Mouse (Mus musculus): Measurements from ENCODE around the gene Mycl. TPM values are rescaled to one million over a fixed set of nuclear protein-coding genes. Genes with fewer than 3 reads are reported as not detected.
A peak's percentile ranks its signal among the peaks of the same experiment; 100 is the strongest.

Gene Mycl
- polyA plus RNA-seq, 1 experiment = 11.7 TPM

DNA sequence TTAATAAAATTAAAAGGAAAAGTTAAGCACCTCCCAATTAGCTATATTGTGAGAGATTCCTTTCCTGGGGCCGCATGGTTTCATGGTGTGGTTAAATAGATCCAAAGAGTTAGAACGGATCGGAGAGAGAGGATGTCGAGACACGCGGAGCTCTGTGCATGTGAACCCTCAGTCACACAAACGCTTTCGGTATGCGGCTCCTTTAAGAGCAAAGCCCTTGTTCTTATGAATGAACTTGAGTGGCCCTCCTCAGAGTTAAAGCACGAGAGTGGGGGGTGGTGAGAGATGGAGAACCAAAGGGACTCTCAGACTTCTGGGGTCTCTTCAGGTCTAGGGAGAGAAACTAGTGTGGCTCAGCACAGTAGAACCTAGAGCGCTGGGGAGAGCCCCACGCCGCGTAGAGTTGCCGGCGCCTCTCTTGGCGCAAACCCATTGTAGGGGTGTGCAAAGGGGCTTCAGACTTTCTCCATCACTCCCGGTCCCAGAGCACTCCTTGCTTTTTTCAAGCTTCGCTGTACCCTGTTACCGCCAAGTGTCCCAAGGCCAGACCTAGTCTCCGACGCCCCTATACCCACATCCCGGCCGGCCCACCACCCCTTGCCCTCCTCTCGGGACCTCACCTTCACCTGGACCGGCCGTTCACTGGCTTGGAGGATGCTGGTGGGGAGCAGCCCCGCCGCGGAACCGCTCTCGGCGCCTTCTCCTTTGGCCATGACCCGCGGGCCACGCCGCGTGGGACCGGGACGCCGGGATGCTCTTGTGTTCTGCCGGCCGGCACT is 34.9 kb upstream of the Mycl start:
- no peak for TF ChIP-seq POLR2A (IDR thresholded peaks at IDR 0.05; ENCODE audit: borderline replicate concordance, extremely low read depth, low read depth, low read length)
- TF ChIP-seq CTCF (IDR thresholded peaks at IDR 0.05; ENCODE audit: insufficient read depth, low read length) = no peak
- WGBS = 1% methylated on average over 43 of the region's 43 CpGs
- Histone ChIP-seq H3K4me1 (ENCODE audit: control insufficient read depth, insufficient read depth, low read length) (peaks cover 3% of the 10 kb centered on the region; the same call in 1 of the 2 replicates), H3K4me3 (replicated peaks; ENCODE audit: extremely low read depth, low read depth, low read length) (peak overlapping the region; percentile 31)
- no peak for DNase-seq

DNA sequence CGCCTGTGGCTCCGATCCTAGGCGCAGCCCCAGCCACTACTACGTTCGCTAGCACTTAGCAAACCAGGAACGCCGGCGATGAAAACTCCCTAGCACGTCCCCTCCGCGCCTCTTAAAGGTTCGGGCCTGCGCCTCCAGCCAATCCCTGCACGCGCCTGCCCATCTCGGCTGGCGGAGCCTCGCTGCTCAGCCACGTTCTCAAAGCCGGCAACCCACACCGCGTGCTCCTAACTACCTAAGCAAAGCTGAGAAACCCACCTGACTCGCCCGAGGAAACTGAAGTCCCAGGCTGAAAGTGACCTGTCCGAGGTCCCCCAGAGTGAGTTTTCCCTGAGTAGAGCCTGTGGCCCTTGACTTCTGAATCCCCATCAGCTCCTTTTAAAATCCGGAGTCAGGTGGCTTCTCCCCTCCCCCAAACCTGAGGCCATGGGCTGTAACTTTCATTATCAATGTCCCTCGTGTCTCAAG is 34.3 kb upstream of the Mycl start, which contains the start of gene Mfsd2a:
Gene Mfsd2a, minus strand, starts transcription at position 89 of the 468 bp plus-strand sequence.
- under 1% methylated on average over 27 of the region's 27 CpGs for WGBS
- Histone ChIP-seq H3K4me1 (ENCODE audit: control insufficient read depth, insufficient read depth, low read length) (no peaks in the 10 kb centered on the region; the same call in 1 of the 2 replicates), H3K4me3 (replicated peaks; ENCODE audit: extremely low read depth, low read depth, low read length) (peak within 1 kb of the TSS; percentile 31)
- TF ChIP-seq CTCF (IDR thresholded peaks at IDR 0.05; ENCODE audit: insufficient read depth, low read length) (no peak), POLR2A (IDR thresholded peaks at IDR 0.05; ENCODE audit: borderline replicate concordance, extremely low read depth, low read depth, low read length) (peak; percentile 37; the same call in 1 of the 2 replicates)
- peak; percentile 64 for DNase-seq

DNA sequence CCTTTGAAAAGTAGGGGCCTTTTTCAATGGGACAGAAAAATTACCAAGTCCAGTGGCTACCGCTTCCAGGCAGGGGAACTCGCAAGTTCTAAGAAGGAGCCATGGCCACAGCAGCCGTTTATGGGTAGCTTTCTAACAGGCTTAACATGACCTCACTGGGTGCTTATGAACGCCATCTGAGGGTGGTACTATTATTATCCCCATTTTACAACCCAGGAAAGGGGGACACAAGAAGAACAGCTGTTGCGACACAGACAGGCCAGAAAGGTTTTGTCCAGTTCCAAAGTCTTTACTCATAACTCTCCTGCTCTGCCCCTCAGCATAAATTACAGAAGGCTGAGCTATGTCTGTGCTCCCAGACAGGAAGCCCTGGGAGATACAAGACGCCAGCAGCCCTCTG is 33.9 kb upstream of the Mycl start:
- Histone ChIP-seq H3K4me3 (replicated peaks; ENCODE audit: extremely low read depth, low read depth, low read length) (no peak overlapping the region), H3K4me1 (ENCODE audit: control insufficient read depth, insufficient read depth, low read length) (no peaks in the 10 kb centered on the region; the same call in 1 of the 2 replicates)
- no peak for DNase-seq
- TF ChIP-seq CTCF (IDR thresholded peaks at IDR 0.05; ENCODE audit: insufficient read depth, low read length) (no peak), POLR2A (IDR thresholded peaks at IDR 0.05; ENCODE audit: borderline replicate concordance, extremely low read depth, low read depth, low read length) (no peak)
- 39% methylated on average over 6 of the region's 6 CpGs for WGBS

DNA sequence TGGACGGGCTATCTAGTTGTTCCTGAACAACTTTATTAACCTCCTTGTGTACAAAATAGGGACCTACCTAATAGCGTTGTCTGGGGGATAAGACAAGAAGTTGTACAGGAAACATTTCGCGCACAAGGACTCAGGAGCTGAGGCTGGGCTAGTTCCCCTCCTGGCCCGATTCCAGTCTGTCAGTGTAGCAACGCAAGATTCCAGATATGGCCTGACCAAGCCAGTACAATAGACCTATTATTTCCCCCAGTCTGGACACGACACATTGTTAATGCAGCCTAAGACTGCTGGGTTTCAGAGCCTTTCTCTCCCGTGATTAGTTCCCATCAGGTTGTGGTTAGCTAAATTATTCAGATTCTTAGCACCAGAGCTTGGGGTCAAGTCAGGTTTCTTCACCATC is 32.7 kb upstream of the Mycl start:
- 45% methylated on average over 8 of the region's 8 CpGs for WGBS
- Histone ChIP-seq H3K4me1 (ENCODE audit: control insufficient read depth, insufficient read depth, low read length) (no peaks in the 10 kb centered on the region; the same call in 1 of the 2 replicates), H3K4me3 (replicated peaks; ENCODE audit: extremely low read depth, low read depth, low read length) (no peak overlapping the region)
- DNase-seq = no peak
- TF ChIP-seq POLR2A (IDR thresholded peaks at IDR 0.05; ENCODE audit: borderline replicate concordance, extremely low read depth, low read depth, low read length) = no peak
- TF ChIP-seq CTCF (IDR thresholded peaks at IDR 0.05; ENCODE audit: insufficient read depth, low read length) = no peak

DNA sequence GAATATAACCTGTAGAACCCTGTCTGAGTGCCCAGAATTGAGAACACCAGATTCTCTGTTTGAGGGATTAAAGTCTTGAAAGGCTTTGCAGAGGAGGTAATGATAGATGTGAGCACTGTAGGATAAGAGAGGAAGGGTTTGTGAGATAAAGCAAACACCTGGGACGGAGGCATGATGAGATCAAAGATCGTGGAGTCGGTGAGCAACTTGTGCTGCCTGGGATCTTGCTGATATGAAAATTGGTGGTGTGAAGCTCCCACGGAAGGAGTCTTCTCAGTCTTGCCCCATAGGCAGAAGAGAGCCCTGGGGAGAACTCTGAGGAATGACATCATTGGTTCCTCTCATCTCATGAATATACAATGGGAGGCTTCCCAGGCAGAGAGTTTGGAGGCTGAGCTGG is 27.3 kb upstream of the Mycl start:
- 59% methylated on average over 4 of the region's 4 CpGs for WGBS
- Histone ChIP-seq H3K4me3 (replicated peaks; ENCODE audit: extremely low read depth, low read depth, low read length) (no peak overlapping the region), H3K4me1 (ENCODE audit: control insufficient read depth, insufficient read depth, low read length) (no peaks in the 10 kb centered on the region)
- TF ChIP-seq CTCF (IDR thresholded peaks at IDR 0.05; ENCODE audit: insufficient read depth, low read length) (no peak), POLR2A (IDR thresholded peaks at IDR 0.05; ENCODE audit: borderline replicate concordance, extremely low read depth, low read depth, low read length) (no peak)
- DNase-seq = no peak

DNA sequence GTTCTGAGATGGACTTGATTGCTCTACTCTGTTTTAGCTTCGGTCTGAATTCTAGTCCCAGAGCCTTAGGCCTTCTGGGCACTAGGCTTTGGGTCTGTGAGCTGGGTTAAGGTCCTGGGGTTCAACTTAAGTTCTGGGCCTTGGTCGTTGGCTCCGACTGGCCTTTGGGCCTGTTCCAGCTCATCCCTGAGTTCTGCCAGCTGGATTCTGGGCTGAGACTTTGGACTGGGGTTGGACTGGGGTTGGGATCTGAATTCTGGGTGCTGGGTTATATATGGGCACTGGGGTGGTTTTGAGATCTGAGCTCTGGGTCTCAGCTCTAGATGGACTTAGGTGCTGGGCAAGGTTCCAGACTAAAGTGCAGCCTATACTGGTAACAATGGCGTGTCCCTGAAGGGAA is 24.3 kb upstream of the Mycl start:
- WGBS = 76% methylated on average over 4 of the region's 4 CpGs
- Histone ChIP-seq H3K4me3 (replicated peaks; ENCODE audit: extremely low read depth, low read depth, low read length) (no peak overlapping the region), H3K4me1 (ENCODE audit: control insufficient read depth, insufficient read depth, low read length) (no peaks in the 10 kb centered on the region)
- TF ChIP-seq CTCF (IDR thresholded peaks at IDR 0.05; ENCODE audit: insufficient read depth, low read length) (no peak), POLR2A (IDR thresholded peaks at IDR 0.05; ENCODE audit: borderline replicate concordance, extremely low read depth, low read depth, low read length) (no peak)
- DNase-seq = no peak

DNA sequence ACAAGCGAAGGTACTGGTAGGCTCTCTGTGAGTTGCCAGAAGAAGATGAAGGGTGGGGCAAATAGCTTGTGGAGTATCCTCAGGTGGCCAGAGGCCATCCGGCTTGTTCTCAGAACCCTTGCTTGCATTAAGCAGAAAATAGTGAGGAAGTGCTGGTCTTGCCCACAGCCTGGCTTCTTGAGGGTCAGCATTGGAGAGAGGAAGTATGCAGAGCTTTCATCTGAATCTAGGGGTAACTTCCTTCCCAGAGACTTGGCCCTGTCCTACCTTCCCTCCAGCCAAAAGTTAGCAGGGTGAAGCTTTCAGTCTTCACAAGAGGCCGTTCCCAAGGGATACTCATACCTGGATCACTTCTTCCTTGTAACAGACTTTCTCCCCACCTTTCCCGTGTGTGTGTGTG is 23.8 kb upstream of the Mycl start:
- no peak for DNase-seq
- TF ChIP-seq POLR2A (IDR thresholded peaks at IDR 0.05; ENCODE audit: borderline replicate concordance, extremely low read depth, low read depth, low read length) (no peak), CTCF (IDR thresholded peaks at IDR 0.05; ENCODE audit: insufficient read depth, low read length) (no peak)
- H3K4me1 ChIP-seq (ENCODE audit: control insufficient read depth, insufficient read depth, low read length) = no peaks in the 10 kb centered on the region
- no peak overlapping the region for H3K4me3 ChIP-seq (replicated peaks; ENCODE audit: extremely low read depth, low read depth, low read length)
- WGBS = 72% methylated on average over 4 of the region's 4 CpGs

DNA sequence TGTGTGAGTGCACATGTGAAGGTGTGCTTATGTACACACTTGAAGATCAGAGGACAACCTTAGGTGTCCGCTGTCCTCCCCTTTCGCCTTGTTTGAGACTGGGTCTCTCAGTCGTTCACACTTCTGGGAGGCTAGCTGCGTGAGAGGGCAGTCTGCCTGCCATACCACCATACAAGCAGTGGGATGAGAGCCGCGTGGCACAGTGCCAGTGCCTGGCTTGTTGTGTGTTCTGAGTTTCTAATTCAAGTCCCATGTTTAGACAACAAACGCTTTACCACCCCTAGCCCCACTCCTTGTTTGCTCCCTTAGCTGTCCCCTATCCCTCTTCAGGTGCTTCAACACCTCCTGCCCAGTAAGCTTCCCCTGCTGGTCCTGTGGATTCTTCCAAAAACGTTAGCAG is 23.4 kb upstream of the Mycl start:
- no peak overlapping the region for H3K4me3 ChIP-seq (replicated peaks; ENCODE audit: extremely low read depth, low read depth, low read length)
- no peaks in the 10 kb centered on the region for H3K4me1 ChIP-seq (ENCODE audit: control insufficient read depth, insufficient read depth, low read length)
- TF ChIP-seq CTCF (IDR thresholded peaks at IDR 0.05; ENCODE audit: insufficient read depth, low read length) (no peak), POLR2A (IDR thresholded peaks at IDR 0.05; ENCODE audit: borderline replicate concordance, extremely low read depth, low read depth, low read length) (no peak)
- WGBS = 54% methylated on average over 8 of the region's 8 CpGs
- no peak for DNase-seq

DNA sequence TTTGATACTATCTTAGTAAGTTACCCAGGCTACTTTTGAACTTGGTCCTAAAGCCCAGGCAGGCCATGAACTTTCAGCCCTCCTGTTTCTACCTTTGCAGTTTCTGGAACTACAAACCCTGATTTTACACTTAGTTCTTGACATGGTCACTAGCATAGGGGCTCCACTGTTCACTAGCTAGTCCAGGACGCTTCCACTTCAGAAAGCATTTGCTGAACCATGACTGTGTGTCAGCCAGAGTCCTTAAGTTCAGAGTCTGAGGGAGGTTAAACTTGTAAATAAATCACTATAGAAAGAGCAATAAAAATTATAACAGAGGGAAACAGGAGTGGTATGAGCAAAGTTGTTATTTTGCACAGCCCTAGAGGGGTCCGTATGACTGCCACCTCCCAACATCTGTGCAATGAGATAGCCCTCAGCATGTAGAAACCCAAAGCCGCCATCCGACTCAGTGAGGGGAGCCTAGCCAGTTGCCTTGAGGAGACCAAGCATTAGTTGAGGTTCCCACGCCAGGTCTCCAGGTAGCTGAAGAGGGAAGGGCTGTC is 20.4 kb upstream of the Mycl start:
- 78% methylated on average over 5 of the region's 5 CpGs for WGBS

DNA sequence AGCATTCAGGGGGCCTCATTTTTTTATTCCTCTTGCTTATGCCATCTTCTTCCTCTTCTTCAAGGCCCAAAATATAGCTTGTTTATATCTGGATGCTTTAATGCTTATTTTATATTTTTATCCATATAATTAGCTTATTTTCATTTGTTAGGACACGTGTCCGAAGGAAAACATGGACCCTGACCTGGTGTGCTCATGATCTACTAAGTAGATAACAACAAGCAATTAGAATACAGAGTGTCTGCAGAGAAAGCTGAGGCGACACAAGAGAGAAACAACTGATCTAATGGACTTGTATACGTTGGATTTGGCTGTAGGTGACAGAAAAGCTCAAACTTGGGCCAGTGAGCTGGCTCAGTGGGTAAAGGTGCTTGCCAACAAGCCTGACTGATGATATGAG is 18.6 kb upstream of the Mycl start:
- H3K4me3 ChIP-seq (replicated peaks; ENCODE audit: extremely low read depth, low read depth, low read length) = no peak overlapping the region
- H3K4me1 ChIP-seq (ENCODE audit: control insufficient read depth, insufficient read depth, low read length) = no peaks in the 10 kb centered on the region
- 79% methylated on average over 4 of the region's 4 CpGs for WGBS
- no peak for DNase-seq
- TF ChIP-seq CTCF (IDR thresholded peaks at IDR 0.05; ENCODE audit: insufficient read depth, low read length) = no peak
- TF ChIP-seq POLR2A (IDR thresholded peaks at IDR 0.05; ENCODE audit: borderline replicate concordance, extremely low read depth, low read depth, low read length) = no peak

More for the DNA sequence above, 20.4 kb upstream of the Mycl start:
- Histone ChIP-seq H3K4me3 (replicated peaks; ENCODE audit: extremely low read depth, low read depth, low read length) (no peak overlapping the region), H3K4me1 (ENCODE audit: control insufficient read depth, insufficient read depth, low read length) (no peaks in the 10 kb centered on the region)
- DNase-seq = no peak
- TF ChIP-seq CTCF (IDR thresholded peaks at IDR 0.05; ENCODE audit: insufficient read depth, low read length) (no peak), POLR2A (IDR thresholded peaks at IDR 0.05; ENCODE audit: borderline replicate concordance, extremely low read depth, low read depth, low read length) (no peak)

Measured in lung, adult 2 months (tissue).